Mouse (Mus musculus): ENCODE measurements around the gene En2. TPM values are rescaled to one million over a fixed set of nuclear protein-coding genes. Genes with fewer than 3 reads are reported as not detected.

En2 gene
- total RNA-seq, 1 experiment from 2014 or later: not detected

DNA sequence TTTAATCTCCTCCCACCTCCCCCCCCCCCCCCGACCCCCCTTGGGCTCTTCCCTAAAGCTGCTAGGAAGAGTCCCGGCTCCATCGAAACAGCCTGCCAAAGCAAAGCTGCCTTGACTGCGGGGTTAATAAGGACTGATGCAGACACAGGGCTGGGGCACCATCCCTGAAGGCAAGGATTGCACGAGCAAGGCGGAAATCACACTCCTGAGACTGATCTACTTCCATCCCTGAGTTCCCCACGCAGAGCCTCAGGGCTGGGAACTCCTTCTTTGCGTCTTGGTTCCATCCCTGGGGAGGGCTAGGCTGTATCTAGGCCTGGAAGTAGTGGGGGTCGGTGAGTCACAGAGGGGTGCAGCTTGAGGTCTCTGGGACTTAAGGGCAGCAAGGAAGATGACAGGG, 8.6 kb downstream of the En2 start:
- no peak for ATAC-seq (ENCODE audit: extremely low read depth, insufficient number of reproducible peaks, low FRiP score, poor library complexity, severe bottlenecking)

GRCm38 (mm10) chr5:28174876-28175569, 9.5 kb downstream of the En2 start:
- ATAC-seq (ENCODE audit: extremely low read depth, insufficient number of reproducible peaks, low FRiP score, poor library complexity, severe bottlenecking): no peak

- no peak for ATAC-seq (ENCODE audit: extremely low read depth, insufficient number of reproducible peaks, low FRiP score, poor library complexity, severe bottlenecking)
These were observed 10.1 kb downstream of the En2 start for GRCm38 (mm10) chr5:28175570-28175919.

- no peak for ATAC-seq (ENCODE audit: extremely low read depth, insufficient number of reproducible peaks, low FRiP score, poor library complexity, severe bottlenecking)
These were observed 10.5 kb downstream of the En2 start for GRCm38 (mm10) chr5:28176023-28176422.

GRCm38 (mm10) chr5:28176585-28176984, 11.1 kb downstream of the En2 start:
- ATAC-seq (ENCODE audit: extremely low read depth, insufficient number of reproducible peaks, low FRiP score, poor library complexity, severe bottlenecking): no peak

- no peak for ATAC-seq (ENCODE audit: extremely low read depth, insufficient number of reproducible peaks, low FRiP score, poor library complexity, severe bottlenecking)
These were observed 12.8 kb downstream of the En2 start for GRCm38 (mm10) chr5:28178322-28178721.

GRCm38 (mm10) chr5:28179237-28179790, 13.8 kb downstream of the En2 start:
- no peak for ATAC-seq (ENCODE audit: extremely low read depth, insufficient number of reproducible peaks, low FRiP score, poor library complexity, severe bottlenecking)

GRCm38 (mm10) chr5:28191201-28192098, 26.0 kb downstream of the En2 start:
- ATAC-seq (ENCODE audit: extremely low read depth, insufficient number of reproducible peaks, low FRiP score, poor library complexity, severe bottlenecking): no peak

GRCm38 (mm10) chr5:28192099-28192454, 26.6 kb downstream of the En2 start:
- ATAC-seq (ENCODE audit: extremely low read depth, insufficient number of reproducible peaks, low FRiP score, poor library complexity, severe bottlenecking): no peak

GRCm38 (mm10) chr5:28195473-28195872, 30.0 kb downstream of the En2 start:
- ATAC-seq (ENCODE audit: extremely low read depth, insufficient number of reproducible peaks, low FRiP score, poor library complexity, severe bottlenecking): no peak

- no peak for ATAC-seq (ENCODE audit: extremely low read depth, insufficient number of reproducible peaks, low FRiP score, poor library complexity, severe bottlenecking)
These were observed 33.8 kb downstream of the En2 start for GRCm38 (mm10) chr5:28199089-28199873.

GRCm38 (mm10) chr5:28203086-28203485, 37.6 kb downstream of the En2 start:
- ATAC-seq (ENCODE audit: extremely low read depth, insufficient number of reproducible peaks, low FRiP score, poor library complexity, severe bottlenecking): no peak

- ATAC-seq (ENCODE audit: extremely low read depth, insufficient number of reproducible peaks, low FRiP score, poor library complexity, severe bottlenecking): no peak
These were observed 39.2 kb downstream of the En2 start for GRCm38 (mm10) chr5:28204678-28205077.

- ATAC-seq (ENCODE audit: extremely low read depth, insufficient number of reproducible peaks, low FRiP score, poor library complexity, severe bottlenecking): no peak
These were observed 41.0 kb downstream of the En2 start for GRCm38 (mm10) chr5:28206448-28206847.

DNA sequence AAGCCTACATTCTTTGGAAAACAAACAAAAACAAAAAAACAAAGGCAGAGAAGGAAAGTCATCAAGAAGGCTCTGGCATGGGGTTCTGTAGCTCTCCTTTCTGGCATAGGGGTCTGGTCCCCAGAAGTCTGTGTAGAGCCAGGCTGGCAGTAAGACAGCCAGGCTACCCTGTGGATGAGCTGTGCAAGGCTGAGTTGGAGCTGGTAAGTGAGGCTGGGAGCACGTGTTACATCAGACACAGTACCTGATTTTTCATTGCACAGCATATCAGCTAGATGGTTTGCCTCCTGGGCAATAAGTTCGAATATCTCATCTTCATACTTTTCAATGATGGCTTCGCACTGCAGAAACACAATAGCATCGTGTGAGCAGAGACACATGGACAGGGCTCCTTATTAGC, 41.5 kb downstream of the En2 start:
- no peak for ATAC-seq (ENCODE audit: extremely low read depth, insufficient number of reproducible peaks, low FRiP score, poor library complexity, severe bottlenecking)

- ATAC-seq (ENCODE audit: extremely low read depth, insufficient number of reproducible peaks, low FRiP score, poor library complexity, severe bottlenecking): no peak
These were observed 43.4 kb downstream of the En2 start for GRCm38 (mm10) chr5:28208726-28209520.

- ATAC-seq (ENCODE audit: extremely low read depth, insufficient number of reproducible peaks, low FRiP score, poor library complexity, severe bottlenecking): no peak
These were observed 44.3 kb downstream of the En2 start for GRCm38 (mm10) chr5:28209549-28210431.

All from neutrophil, adult 5-6 weeks (primary cell).